In the genomic region with DNA sequence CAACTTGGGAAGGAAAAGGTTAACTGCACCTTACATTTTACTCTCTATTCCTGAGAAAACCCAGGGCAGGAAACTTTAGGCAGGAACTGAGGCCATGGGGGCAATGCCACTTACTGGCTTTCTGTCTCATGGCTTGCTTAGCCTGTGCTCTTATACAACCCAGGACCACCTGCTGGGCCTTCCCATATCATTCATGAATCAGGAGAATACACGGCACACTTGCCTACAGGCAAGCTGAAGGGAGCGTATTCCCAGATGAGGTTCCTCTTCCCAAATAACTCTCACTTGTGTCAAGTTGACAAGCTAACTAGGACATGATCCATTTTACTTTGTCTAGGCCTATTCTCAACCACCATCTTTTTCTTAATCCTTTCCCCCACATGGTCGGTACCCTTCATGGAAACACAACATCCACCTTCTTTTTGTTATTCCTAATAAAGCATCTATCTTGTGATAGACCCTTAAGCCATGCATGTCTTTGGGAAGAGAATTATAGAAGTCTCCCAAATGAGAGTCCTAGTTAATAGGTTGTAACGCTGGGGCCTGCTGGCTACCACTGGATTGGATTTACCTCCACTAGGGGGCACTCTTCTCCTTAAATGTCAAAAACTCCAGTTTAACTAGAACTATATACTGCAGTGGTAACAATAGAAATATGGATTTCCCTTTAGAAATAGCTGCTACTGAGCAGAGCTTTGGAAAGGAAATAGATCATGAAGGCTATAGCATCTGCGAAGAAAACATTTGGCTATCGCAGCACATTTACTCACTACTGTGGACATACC, we compare ENCODE assay signal across 8 mouse cellular contexts.
A peak's percentile ranks its signal among the peaks of the same experiment; 100 is the strongest.
DNase-seq lines count a peak whose midpoint lies in the region; ATAC-seq lines count a peak whose summit lies in the region.

No protein-coding gene starts in this region.

- 60% methylated on average over 6 of the region's 6 CpGs for WGBS in kidney, embryonic 15.5 days
- WGBS in lung, embryonic 16.5 days, result 48% methylated on average over 6 of the region's 6 CpGs
- 57% methylated on average over 6 of the region's 6 CpGs for WGBS in stomach, embryonic 14.5 days

- H3K9me3 ChIP-seq in kidney, embryonic 15.5 days (replicated peaks), result no peaks in the 10 kb centered on the region
- no peaks in the 10 kb centered on the region for H3K9me3 ChIP-seq in lung, embryonic 16.5 days (ENCODE audit: control insufficient read depth, low read length)
- no peaks in the 10 kb centered on the region for H3K9me3 ChIP-seq in stomach, embryonic 14.5 days (ENCODE audit: control insufficient read depth, low read depth, low read length)

- H3K27me3 ChIP-seq in kidney, embryonic 15.5 days, result no peaks in the 10 kb centered on the region
- no peaks in the 10 kb centered on the region for H3K27me3 ChIP-seq in lung, embryonic 16.5 days (ENCODE audit: control insufficient read depth, insufficient read depth, low read depth, low read length)
- H3K27me3 ChIP-seq in stomach, embryonic 14.5 days (ENCODE audit: control insufficient read depth, insufficient read depth, low read length), result no peaks in the 10 kb centered on the region

- no peaks in the 10 kb centered on the region for H3K36me3 ChIP-seq in kidney, embryonic 15.5 days
- no peaks in the 10 kb centered on the region for H3K36me3 ChIP-seq in lung, embryonic 16.5 days (ENCODE audit: control insufficient read depth, insufficient read depth, low read length)
- H3K36me3 ChIP-seq in stomach, embryonic 14.5 days (ENCODE audit: control insufficient read depth, insufficient read depth, low read length), result no peaks in the 10 kb centered on the region

- ATAC-seq in CD4-positive, CD25-positive, alpha-beta regulatory T cell, adult 4 months, result peak; percentile 80
- peak; percentile 69; the same call in 1 of the 2 replicates for ATAC-seq in kidney, embryonic 15.5 days (replicated peaks; ENCODE audit: low FRiP score)
- ATAC-seq in lung, embryonic 16.5 days (ENCODE audit: low read depth), result peak; percentile 72; the same call in 1 of the 2 replicates
- peak; percentile 69; the same call in 1 of the 2 replicates for ATAC-seq in stomach, embryonic 14.5 days (ENCODE audit: insufficient number of reproducible peaks, insufficient read depth, low FRiP score, low read depth)

- peak; percentile 26 for DNase-seq in gastrocnemius, postnatal 10 days
- DNase-seq in gastrocnemius, postnatal 36 days, result no peak
- DNase-seq in c-Kit-positive CD71-positive TER-119-positive erythroid progenitor cells, embryonic 14.5 days (ENCODE audit: low spot score), result peak; percentile 23
- peak; percentile 13 for DNase-seq in gastrocnemius, postnatal 14 days

- no peaks in the 10 kb centered on the region for H3K4me1 ChIP-seq in kidney, embryonic 15.5 days
- no peaks in the 10 kb centered on the region for H3K4me1 ChIP-seq in lung, embryonic 16.5 days (replicated peaks; ENCODE audit: control insufficient read depth, insufficient read depth, low read length)
- H3K4me1 ChIP-seq in stomach, embryonic 14.5 days (ENCODE audit: control insufficient read depth, insufficient read depth, low read length), result no peaks in the 10 kb centered on the region

- no peak overlapping the region for H3K9ac ChIP-seq in kidney, embryonic 15.5 days
- H3K9ac ChIP-seq in lung, embryonic 16.5 days (ENCODE audit: low read length), result no peak overlapping the region
- H3K9ac ChIP-seq in stomach, embryonic 14.5 days (replicated peaks; ENCODE audit: low read depth, low read length), result no peak overlapping the region

- H3K27ac ChIP-seq in kidney, embryonic 15.5 days, result no peak overlapping the region
- H3K27ac ChIP-seq in lung, embryonic 16.5 days (ENCODE audit: low read length), result no peak overlapping the region
- H3K27ac ChIP-seq in stomach, embryonic 14.5 days (ENCODE audit: low read length), result no peak overlapping the region

- H3K4me2 ChIP-seq in kidney, embryonic 15.5 days, result no peak overlapping the region
- no peak overlapping the region for H3K4me2 ChIP-seq in lung, embryonic 16.5 days (ENCODE audit: low read depth, low read length)
- H3K4me2 ChIP-seq in stomach, embryonic 14.5 days (replicated peaks; ENCODE audit: low read depth, low read length), result no peak overlapping the region

- no peak overlapping the region for H3K4me3 ChIP-seq in kidney, embryonic 15.5 days (replicated peaks)
- no peak overlapping the region for H3K4me3 ChIP-seq in lung, embryonic 16.5 days (ENCODE audit: low read length)
- no peak overlapping the region for H3K4me3 ChIP-seq in stomach, embryonic 14.5 days (ENCODE audit: low read depth, low read length)

- intact Hi-C loops in gastrocnemius, postnatal 36 days (cut with DNase I), result loop anchor here (5.0 to 10.0 kb wide), 2 partner anchors 300 to 333 kb away; no protein-coding TSS in a partner anchor
- intact Hi-C loops in gastrocnemius, postnatal 14 days (cut with DNase I; ENCODE audit: low total_unique reads), result loop anchor here (2.0 to 10.0 kb wide), 2 partner anchors 300 to 332 kb away; no protein-coding TSS in a partner anchor

Comparison
In these comparisons a context has a peak if more than half of its experiments do, and no peak if none do; other contexts are left out.
1. DNase-seq: peak in gastrocnemius, postnatal 10 days (single experiment), c-Kit-positive CD71-positive TER-119-positive erythroid progenitor cells, embryonic 14.5 days (single experiment) and gastrocnemius, postnatal 14 days (single experiment); none in gastrocnemius, postnatal 36 days (0 of 2).
2. Peak in every context shown above with its lines, with median percentiles within 50 percentile points of each other: ATAC-seq.